Mouse (Mus musculus) midbrain, embryonic 16.5 days (tissue): ENCODE measurements around the gene Avil. TPM values are rescaled to one million over a fixed set of nuclear protein-coding genes. Genes with fewer than 3 reads are reported as not detected.
"Not testable (repeated sequence)": the region's sequence is repeated elsewhere in the genome, so short reads cannot be mapped to it uniquely, and the experiment has no call there.

ENCODE experiments used
- ATAC-seq: fragments of 200-750 bp; cut with Nextera tagmentation; 2 replicates; pipeline ENCODE4 v1.8.0; 2017; ENCODE audit warnings: moderate TSS enrichment
- H3K27ac ChIP-seq: fragments of 300-500 bp; sonication (generic); 2 replicates; pipeline ENCODE4 v1.5.1; 2014; ENCODE audit warnings: mild to moderate bottlenecking, low read length, mixed read lengths
- H3K27me3 ChIP-seq: fragments of 300-500 bp; sonication (generic); 2 replicates; pipeline ENCODE4 v1.6.1; 2014; ENCODE audit warnings: low read depth, low read length, mixed read lengths; ENCODE audit not compliant: control insufficient read depth, insufficient read depth
- H3K36me3 ChIP-seq: fragments of 300-500 bp; sonication (generic); 2 replicates; pipeline ENCODE4 v1.6.1; 2014; ENCODE audit warnings: mild to moderate bottlenecking, low read length, moderate library complexity, mixed read lengths; ENCODE audit not compliant: control insufficient read depth, insufficient read depth
- H3K4me1 ChIP-seq: fragments of 300-500 bp; sonication (generic); 2 replicates; pipeline ENCODE4 v1.6.1; 2014; ENCODE audit warnings: mild to moderate bottlenecking, low read length, mixed read lengths; ENCODE audit not compliant: control insufficient read depth, insufficient read depth
- H3K4me2 ChIP-seq: fragments of 300-500 bp; sonication (generic); 2 replicates; pipeline ENCODE4 v1.6.1; 2014; ENCODE audit warnings: mild to moderate bottlenecking, low read length, mixed read lengths
- H3K4me3 ChIP-seq: fragments of 300-500 bp; sonication (generic); 2 replicates; pipeline ENCODE4 v1.5.1; 2014; ENCODE audit warnings: low read depth, mild to moderate bottlenecking, low read length, moderate library complexity, mixed read lengths
- H3K9ac ChIP-seq: fragments of 300-500 bp; sonication (generic); 2 replicates; pipeline ENCODE4 v1.6.1; 2014; ENCODE audit warnings: low read depth, low read length, mixed read lengths
- H3K9me3 ChIP-seq: fragments of 300-500 bp; sonication (generic); replicated peaks from 2 replicates; pipeline ENCODE4 v1.6.1; 2014; ENCODE audit warnings: mild to moderate bottlenecking, low read length, mixed read lengths; ENCODE audit not compliant: control insufficient read depth, poor library complexity, severe bottlenecking
- WGBS: fragments of 180-500 bp; shearing (Covaris S2); extraction: QIAGEN DNeasy Blood & Tissue Kit; methylation state at CpG from one replicate; pipeline ENCODE4 v1.1.7; 2014; 5-methylcytosine and 5-hydroxymethylcytosine counted together
- polyA plus RNA-seq: library from polyadenylated mRNA; unstranded; fragments of >200 nt; fragmentation: Nextera tagmentation; extraction: Ambion mirVana; gene quantifications from 2 replicates; pipeline ENCODE4 v1.2.1, GENCODE M21; 2015

The Avil gene
- polyA plus RNA-seq, 1 experiment from 2014 or later: 2.8 TPM

DNA sequence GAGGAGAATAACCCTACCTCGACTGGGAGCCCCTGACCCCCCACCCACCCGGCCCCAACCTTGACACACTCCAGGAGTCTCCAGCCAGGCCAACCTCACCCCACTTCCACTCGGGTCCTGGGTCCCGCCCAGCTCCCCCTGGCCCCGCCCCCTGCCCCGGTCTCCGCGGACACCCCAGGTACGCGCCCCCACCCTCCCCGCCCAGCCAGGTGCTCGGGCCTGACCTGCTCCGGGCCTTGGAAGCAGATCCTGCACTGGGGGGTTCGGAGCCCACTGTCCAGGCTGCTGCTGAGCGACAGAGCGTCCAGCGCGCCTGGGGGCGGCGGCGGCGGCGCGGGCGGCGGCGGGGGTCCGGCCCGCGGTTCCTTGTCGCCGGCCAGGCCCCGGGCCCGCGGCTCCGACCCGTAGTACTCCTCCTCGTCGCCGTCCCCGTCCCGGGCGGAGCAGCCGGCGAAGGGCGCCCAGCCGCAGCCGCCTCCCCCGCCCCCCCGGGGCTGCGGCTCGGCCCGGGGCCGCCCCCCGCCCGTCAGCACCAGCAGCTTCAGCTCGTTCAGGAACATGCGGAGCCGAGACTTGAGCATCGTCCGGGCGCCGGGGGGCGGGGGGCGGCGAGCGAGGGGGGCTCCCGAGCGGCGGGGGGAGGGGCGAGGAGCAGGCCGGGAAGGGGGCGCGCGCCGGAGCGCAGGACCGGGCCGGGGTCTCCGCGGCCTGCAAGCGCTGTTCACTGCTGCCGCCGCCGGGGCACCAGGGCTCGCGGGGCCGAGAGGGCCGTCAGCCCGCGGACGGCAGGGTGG, 58.9 kb downstream of the Avil start:
- Histone ChIP-seq H3K4me1 (peaks cover 28% of the 10 kb centered on the region), H3K36me3 (peaks cover 26% of the 10 kb centered on the region), H3K27me3 (no peaks in the 10 kb centered on the region), H3K9me3 (no peaks in the 10 kb centered on the region), H3K4me2 (peak overlapping the region; percentile 82), H3K4me3 (peak overlapping the region; percentile 85), H3K27ac (peak overlapping the region; percentile 89), H3K9ac (peak overlapping the region; percentile 91)
- under 1% methylated on average over 39 of the region's 92 CpGs for WGBS
- ATAC-seq: 0 out of 2 replicates have a peak, but pooled peaks have one; percentile 0

DNA sequence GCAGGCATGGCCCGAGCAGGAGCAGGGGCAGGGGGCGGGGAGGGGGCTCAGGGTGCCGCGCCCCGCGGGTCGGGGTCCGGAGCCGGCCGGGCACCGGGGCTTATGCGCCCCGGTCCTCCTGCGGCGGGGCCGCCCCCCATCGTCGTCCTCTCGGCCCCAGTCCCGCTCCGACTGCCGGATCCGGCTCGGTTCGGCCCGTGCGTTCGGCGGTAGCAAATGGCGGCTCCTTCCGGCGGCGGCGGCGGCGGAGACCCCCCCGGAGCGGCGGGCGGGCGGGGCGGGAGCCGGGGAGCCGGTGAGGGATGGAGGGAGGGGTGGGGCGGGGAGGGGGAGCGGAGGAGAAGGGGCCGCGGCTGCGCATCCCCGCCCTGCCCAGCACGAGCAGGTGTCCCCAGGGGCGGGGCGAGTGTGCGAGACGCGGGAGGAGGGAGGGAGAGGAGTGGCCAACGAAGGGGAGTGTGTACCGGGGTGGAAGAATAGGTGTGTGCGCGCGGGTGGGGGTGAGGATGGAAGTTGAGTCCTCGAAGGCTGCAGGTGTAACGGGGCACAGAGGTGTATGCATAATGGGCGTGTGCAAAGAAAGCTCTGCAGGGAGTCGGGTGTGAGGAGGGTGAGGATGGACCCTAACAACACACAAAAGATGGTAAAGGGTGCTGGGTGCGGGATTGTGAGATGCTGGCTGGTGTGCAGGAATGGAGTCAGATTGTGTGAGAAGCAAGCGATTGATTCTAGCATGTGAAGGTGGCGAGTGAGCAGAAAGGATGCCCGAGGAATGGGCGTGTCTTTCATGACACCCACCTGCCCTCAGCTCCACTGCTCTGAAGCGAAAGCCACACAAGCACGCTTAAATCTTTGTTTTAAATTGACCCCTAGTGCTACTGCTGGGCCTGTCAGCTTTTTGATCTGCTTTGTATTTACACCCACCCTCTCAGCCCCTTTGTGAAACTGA, 59.7 kb downstream of the Avil start, which contains the start of gene March9:
Gene March9 (minus strand): TSS at position 217 of the 949 bp plus-strand sequence.
- Histone ChIP-seq H3K27ac (peak within 1 kb of the TSS; percentile 89), H3K4me3 (peak within 1 kb of the TSS; percentile 85), H3K9ac (peak within 1 kb of the TSS; percentile 91), H3K4me2 (peak within 1 kb of the TSS; percentile 82), H3K9me3 (no peaks in the 10 kb centered on the region), H3K36me3 (peaks cover 24% of the 10 kb centered on the region), H3K4me1 (peaks cover 32% of the 10 kb centered on the region), H3K27me3 (no peaks in the 10 kb centered on the region)
- WGBS: under 1% methylated on average over 46 of the region's 72 CpGs
- peak; percentile 43 for ATAC-seq

DNA sequence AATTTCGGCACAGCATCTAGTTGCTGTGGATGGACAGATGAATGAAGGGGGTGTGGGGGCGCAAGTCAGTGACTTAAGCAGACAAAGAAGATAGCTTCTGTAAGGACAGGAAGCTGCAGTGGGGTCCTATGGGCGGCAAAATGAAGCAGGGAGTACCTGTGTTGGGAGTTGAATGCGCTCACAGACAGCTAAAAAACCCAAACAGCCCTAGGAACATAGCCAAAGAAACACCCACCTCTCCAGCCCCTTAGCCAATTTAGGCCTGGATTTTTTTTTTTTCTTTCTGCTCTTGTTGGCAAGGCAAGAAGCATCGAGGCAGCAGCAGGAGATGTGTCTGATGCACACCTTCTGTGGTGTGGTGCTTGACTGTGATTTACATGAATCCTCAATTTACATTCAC, 60.6 kb downstream of the Avil start:
- peaks cover 32% of the 10 kb centered on the region for H3K4me1 ChIP-seq
- H3K27me3 ChIP-seq: no peaks in the 10 kb centered on the region
- H3K36me3 ChIP-seq: peaks cover 25% of the 10 kb centered on the region
- 11% methylated on average over 5 of the region's 5 CpGs for WGBS
- peak overlapping the region; percentile 85 for H3K4me3 ChIP-seq
- H3K4me2 ChIP-seq: peak overlapping the region; percentile 82
- ATAC-seq: no peak
- H3K27ac ChIP-seq: peak overlapping the region; percentile 89
- peak overlapping the region; percentile 91 for H3K9ac ChIP-seq
- no peaks in the 10 kb centered on the region for H3K9me3 ChIP-seq

DNA sequence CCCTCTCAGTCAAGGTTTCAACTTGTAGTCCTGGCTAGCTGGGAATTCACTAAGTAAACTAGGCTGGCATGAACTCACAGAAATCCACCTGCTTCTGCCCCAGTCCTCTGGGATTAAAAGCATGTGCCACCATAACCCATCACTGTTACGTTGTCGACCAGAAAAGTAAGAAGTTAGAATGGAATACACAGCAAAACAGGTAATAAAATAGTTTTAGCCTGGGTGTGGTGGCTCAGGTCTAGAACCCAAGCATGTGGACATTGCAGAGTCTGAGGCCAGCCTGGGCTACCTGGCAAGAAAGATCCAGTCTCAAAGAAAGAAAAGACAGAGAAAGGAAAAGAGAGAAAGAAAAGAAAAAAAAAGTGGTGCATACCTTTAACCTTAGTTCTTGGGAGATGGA, 61.0 kb downstream of the Avil start:
- 70% methylated on average over 2 of the region's 2 CpGs for WGBS
- peak overlapping the region; percentile 91 for H3K9ac ChIP-seq
- no peaks in the 10 kb centered on the region for H3K9me3 ChIP-seq
- peaks cover 25% of the 10 kb centered on the region for H3K36me3 ChIP-seq
- peaks cover 32% of the 10 kb centered on the region for H3K4me1 ChIP-seq
- peak overlapping the region; percentile 89 for H3K27ac ChIP-seq
- peak overlapping the region; percentile 82 for H3K4me2 ChIP-seq
- H3K27me3 ChIP-seq: no peaks in the 10 kb centered on the region
- peak overlapping the region; percentile 85; the same call in 1 of the 2 replicates for H3K4me3 ChIP-seq
- ATAC-seq: no peak

DNA sequence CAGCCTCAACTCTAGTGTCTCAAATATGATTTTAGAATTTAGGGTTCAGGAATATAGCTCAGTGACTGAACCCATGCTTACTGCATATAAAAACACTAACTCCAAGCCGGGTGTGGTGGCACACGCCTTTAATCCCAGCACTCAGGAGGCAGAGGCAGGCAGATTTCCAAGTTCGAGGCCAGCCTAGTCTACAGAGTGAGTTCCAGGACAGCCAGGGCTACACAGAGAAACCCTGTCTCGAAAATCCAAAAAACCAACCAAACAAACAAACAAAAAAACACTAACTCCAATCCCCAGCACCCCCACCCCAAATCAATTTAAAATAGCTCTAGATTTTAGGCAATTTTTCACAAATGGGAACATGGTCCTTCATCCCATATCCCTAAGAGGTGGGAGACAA, 61.6 kb downstream of the Avil start:
- not testable (repeated sequence) for H3K27me3 ChIP-seq, H3K4me2 ChIP-seq, H3K4me3 ChIP-seq, H3K9ac ChIP-seq, ATAC-seq, H3K9me3 ChIP-seq
- Histone ChIP-seq H3K27ac (peak overlapping the region; percentile 87), H3K36me3 (peaks cover 27% of the 10 kb centered on the region), H3K4me1 (peaks cover 32% of the 10 kb centered on the region)
- 92% methylated on average over 4 of the region's 4 CpGs for WGBS

DNA sequence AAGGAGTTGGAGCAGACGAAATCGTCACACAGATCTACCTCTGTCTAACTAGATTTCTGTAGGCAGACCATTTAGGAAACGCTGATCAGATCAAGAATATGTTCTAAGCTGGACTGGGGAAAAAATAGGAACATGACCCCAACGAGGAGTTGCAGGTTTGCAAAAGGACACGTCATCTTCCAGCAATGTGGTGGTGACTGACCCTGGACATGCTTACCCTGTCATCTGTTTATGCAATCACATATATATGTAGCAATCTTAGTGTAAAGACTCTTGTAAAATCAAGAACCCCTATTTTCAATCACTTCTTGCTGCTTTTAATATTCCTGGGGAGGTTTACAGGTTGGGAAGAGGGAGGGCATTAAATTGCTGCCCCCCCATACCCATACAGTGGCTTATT, 62.0 kb downstream of the Avil start:
- peaks cover 25% of the 10 kb centered on the region for H3K36me3 ChIP-seq
- no peak overlapping the region for H3K9ac ChIP-seq
- no peaks in the 10 kb centered on the region for H3K9me3 ChIP-seq
- H3K4me1 ChIP-seq: peaks cover 31% of the 10 kb centered on the region
- H3K27ac ChIP-seq: peak overlapping the region; percentile 87
- peak overlapping the region; percentile 54 for H3K4me2 ChIP-seq
- no peak overlapping the region for H3K4me3 ChIP-seq
- 77% methylated on average over 5 of the region's 5 CpGs for WGBS
- ATAC-seq: no peak
- H3K27me3 ChIP-seq: no peaks in the 10 kb centered on the region

DNA sequence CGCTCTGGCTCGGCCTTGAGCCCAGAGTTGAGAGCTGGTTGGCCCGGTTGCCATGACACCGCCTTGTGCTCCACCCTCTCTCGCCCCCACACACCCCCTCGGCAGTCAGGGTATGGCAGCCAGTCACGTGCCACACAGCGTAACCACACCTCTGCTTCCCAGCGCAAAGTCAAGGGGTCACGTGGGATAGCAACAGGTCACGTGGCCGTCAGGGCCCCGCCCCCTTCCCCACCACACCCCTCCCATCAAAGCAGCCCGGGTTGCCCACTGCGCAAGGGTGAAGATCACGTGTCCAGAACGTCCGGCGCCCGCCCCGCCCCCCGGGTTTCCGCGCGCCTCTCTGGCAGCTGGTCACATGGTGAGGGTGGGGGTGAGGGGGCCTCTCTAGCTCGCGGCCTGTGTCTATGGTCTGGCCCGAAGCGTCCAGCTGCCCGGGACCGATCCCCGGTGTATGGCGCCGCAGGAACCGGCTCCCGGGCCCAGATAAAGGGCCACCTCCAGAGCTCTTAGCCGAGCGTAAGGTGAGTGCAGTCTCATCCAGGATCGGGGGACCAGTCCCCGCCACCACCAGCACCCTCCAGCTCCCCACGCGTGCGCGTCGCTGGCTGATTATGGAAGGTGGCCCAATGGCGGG, 62.8 kb downstream of the Avil start, which contains the start of gene Cdk4:
Gene Cdk4 (plus strand): TSS at position 296 of the 634 bp plus-strand sequence.
- peaks cover 27% of the 10 kb centered on the region for H3K4me1 ChIP-seq
- under 1% methylated on average over 44 of the region's 46 CpGs for WGBS

More for the DNA sequence above, 62.8 kb downstream of the Avil start, which contains the start of gene Cdk4:
- peak within 1 kb of the TSS; percentile 84 for H3K9ac ChIP-seq
- H3K27me3 ChIP-seq: no peaks in the 10 kb centered on the region
- peak; percentile 86 for ATAC-seq
- H3K4me3 ChIP-seq: peak within 1 kb of the TSS; percentile 75
- H3K27ac ChIP-seq: peak within 1 kb of the TSS; percentile 95
- peaks cover 34% of the 10 kb centered on the region for H3K36me3 ChIP-seq
- H3K4me2 ChIP-seq: peak within 1 kb of the TSS; percentile 65
- H3K9me3 ChIP-seq: no peaks in the 10 kb centered on the region
